Mouse (Mus musculus): ENCODE data around the gene Asah2.
"Not testable (repeated sequence)": the region's sequence is repeated elsewhere in the genome, so short reads cannot be mapped to it uniquely, and the experiment has no call there.

Asah2 gene

GRCm38 (mm10) chr19:32111866-32112790, 4.1 kb upstream of the Asah2 start:
- in situ Hi-C loops (cut with MboI; ENCODE audit: unreplicated experiment in 2 of 2), result loop anchor here in 1 of 2 experiments (5.0 to 25.0 kb wide), 2 partner anchors 140 to 575 kb away; no protein-coding TSS in a partner anchor

DNA sequence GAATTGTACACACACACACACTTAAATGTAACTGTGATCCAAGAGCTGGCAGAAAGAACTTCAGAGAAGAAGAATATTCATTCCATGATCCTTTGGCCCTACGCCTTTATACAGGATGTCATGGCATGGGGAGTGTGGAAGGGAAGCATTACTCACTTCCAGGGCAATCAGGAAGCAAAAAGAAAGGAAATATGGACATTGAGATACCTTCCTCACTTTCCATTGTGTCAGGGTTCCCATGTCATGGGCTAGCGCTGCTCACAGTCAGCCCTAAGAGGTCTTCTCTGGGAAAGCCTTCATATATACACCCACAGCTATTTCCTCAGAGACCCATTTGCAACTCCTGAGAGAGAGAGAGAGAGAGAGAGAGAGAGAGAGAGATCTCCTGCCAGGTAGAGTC, 1.3 kb downstream of the Asah2 start:
- in situ Hi-C loops (cut with MboI; ENCODE audit: unreplicated experiment in 2 of 2), result loop anchor here (10.0 to 25.0 kb wide), 2 partner anchors 132 to 581 kb away; no protein-coding TSS in a partner anchor

DNA sequence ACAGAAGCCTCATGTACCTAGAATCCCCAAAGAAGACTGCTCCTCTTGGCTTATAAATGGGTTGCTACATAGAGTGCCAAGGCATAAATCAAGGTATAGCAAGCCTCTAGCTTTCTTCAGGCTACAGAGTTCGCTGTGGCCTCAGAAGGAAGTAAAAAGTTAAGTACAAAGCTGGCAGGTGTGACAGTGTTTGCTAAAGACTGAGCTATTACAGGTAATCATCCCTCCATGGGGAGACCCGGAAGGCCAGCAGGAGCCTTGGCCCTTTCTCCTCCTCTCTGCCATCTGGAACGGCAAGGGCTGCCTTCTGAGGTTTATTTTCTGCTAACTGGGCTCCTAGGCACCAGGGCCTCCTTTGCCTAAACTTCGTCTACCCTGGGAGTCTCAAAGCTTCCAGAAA, 3.8 kb downstream of the Asah2 start:
- in situ Hi-C loops (cut with MboI; ENCODE audit: unreplicated experiment in 2 of 2), result loop anchor here (10.0 to 25.0 kb wide), 2 partner anchors 129 to 583 kb away; no protein-coding TSS in a partner anchor

GRCm38 (mm10) chr19:32102976-32103300, 5.1 kb downstream of the Asah2 start:
- in situ Hi-C loops (cut with MboI; ENCODE audit: unreplicated experiment in 2 of 2), result loop anchor here (10.0 to 25.0 kb wide), 2 partner anchors 128 to 584 kb away; no protein-coding TSS in a partner anchor

DNA sequence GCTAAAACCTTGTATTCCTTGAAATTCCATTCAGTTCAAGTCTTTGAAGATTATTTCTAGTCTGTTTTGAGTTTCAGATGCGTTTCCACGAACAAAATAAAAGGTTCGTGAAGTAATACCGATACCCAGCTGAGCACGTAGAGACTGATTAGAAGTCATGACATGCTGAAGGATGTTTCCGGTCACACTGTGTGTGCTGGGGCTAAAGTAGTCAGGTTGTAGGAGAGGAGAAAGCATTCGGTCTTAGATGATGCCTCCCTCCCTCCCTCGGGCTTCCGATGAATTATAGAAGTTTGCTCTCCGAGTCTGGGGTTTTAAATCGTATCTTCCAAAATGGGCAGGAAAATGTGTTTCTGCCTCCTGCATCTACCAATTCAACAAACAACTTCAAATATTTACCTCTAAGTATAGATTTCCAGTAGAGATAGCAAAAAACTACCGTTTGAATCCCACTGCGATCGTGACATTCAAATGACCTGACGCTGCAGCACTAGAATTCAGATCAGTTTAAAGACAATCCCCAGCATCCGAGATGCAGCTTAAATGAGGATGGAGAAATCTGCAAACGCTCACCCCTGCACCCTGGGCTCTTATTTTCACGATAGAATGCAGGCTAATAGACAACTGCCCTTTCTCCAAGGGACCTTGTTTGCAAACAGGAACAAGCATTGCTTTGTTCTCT, 5.6 kb downstream of the Asah2 start:
- in situ Hi-C loops (cut with MboI; ENCODE audit: unreplicated experiment in 2 of 2), result loop anchor here (10.0 to 25.0 kb wide), 2 partner anchors 128 to 585 kb away; no protein-coding TSS in a partner anchor

GRCm38 (mm10) chr19:32098582-32098981, 9.4 kb downstream of the Asah2 start:
- in situ Hi-C loops (cut with MboI; ENCODE audit: unreplicated experiment in 2 of 2), result loop anchor here in 1 of 2 experiments (10.0 kb wide), 1 partner anchor 54 kb away; no protein-coding TSS in a partner anchor

DNA sequence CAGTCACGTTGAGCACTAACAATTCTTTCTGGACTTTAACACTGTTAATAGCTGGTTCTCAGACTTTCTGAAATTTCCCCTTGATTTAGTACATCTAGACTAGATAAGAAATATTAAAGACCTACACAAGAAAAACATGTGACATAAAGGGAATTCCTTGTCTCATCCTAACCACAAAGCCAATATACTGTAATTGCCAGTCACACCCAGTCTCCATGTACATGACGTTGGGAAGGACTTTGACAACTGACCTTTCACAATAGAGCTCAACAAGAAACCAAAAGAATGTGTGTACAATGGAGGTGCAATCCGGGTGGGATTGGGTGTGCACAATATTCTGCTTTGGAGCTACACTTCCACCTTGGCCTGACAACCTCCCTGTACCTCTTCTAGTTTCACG, 15.7 kb downstream of the Asah2 start:
- in situ Hi-C loops (cut with MboI; ENCODE audit: unreplicated experiment in 2 of 2), result loop anchor here in 1 of 2 experiments (10.0 kb wide), 1 partner anchor 48 kb away; no protein-coding TSS in a partner anchor

- in situ Hi-C loops (cut with MboI; ENCODE audit: unreplicated experiment in 2 of 2), result loop anchor here in 1 of 2 experiments (10.0 kb wide), 1 partner anchor 46 kb away; no protein-coding TSS in a partner anchor
Observed at GRCm38 (mm10) chr19:32090804-32091203, 17.2 kb downstream of the Asah2 start.

- in situ Hi-C loops (cut with MboI; ENCODE audit: unreplicated experiment in 2 of 2), result no loop called here
Observed at GRCm38 (mm10) chr19:32088570-32088969, 19.4 kb downstream of the Asah2 start.

- in situ Hi-C loops (cut with MboI; ENCODE audit: unreplicated experiment in 2 of 2), result no loop called here
Observed at GRCm38 (mm10) chr19:32087736-32088470, 20.1 kb downstream of the Asah2 start.

GRCm38 (mm10) chr19:32084813-32085212, 23.2 kb downstream of the Asah2 start:
- in situ Hi-C loops (cut with MboI; ENCODE audit: unreplicated experiment in 2 of 2), result not testable (repeated sequence)

GRCm38 (mm10) chr19:32070340-32070739, 37.7 kb downstream of the Asah2 start:
- in situ Hi-C loops (cut with MboI; ENCODE audit: unreplicated experiment in 2 of 2), result no loop called here

DNA sequence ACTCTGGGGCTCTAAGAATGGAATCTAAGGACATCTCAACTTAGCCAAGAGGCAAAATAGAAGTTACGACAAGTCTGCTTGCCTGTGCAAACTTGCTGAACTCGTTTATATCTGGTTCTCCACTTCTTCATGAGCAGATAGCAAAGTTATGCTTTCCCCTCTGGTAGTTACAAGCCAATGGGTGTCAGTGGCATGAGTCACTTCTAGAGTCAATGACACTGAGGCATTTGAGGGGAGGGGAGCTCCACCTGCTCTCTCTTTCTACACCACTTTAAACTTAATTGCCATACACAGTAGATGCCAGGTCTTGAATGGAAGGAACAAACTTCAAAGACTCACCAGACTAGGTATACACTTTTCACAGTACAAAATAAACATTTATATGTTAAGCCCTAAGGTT, 38.4 kb downstream of the Asah2 start:
- in situ Hi-C loops (cut with MboI; ENCODE audit: unreplicated experiment in 2 of 2), result no loop called here

- in situ Hi-C loops (cut with MboI; ENCODE audit: unreplicated experiment in 2 of 2), result no loop called here
Observed at GRCm38 (mm10) chr19:32067669-32068068, 40.3 kb downstream of the Asah2 start.

DNA sequence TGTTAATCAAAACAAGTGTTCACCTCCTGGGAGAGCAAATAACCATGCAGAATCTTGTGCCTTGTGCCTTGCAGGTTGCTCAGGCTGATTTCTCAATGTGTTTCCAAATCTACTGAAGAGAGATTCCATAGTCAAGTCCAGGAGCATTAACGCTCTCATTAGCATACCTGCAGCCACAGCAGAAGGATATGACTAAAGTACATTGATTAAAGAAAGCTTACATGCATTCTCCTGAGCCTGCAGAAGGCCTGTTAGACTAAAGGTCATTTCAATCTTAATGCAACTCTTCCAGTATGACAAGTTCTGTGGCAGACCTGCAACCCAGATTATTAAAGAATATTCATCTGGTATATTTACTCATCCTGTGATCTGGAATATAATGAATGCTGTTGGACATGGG, 46.7 kb downstream of the Asah2 start:
- in situ Hi-C loops (cut with MboI; ENCODE audit: unreplicated experiment in 2 of 2), result no loop called here

DNA sequence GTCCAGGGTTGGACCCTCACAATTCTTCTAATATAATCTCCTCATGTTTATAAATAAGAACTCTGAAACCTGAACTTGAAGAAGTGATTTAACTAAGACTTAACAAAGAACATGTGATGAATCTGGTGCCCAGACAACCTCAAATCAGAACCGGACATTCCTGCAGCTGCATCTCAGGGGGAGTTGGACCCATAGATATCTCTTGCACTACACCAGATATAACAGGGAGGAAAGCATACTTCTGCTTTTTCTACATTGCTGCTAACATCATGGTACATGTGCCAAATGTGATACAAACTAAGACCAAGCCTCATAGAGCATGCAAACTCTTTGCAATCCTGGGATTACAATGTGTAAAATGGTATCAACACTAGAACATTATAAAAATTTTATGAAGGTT, 51.8 kb downstream of the Asah2 start:
- in situ Hi-C loops (cut with MboI; ENCODE audit: unreplicated experiment in 2 of 2), result no loop called here

DNA sequence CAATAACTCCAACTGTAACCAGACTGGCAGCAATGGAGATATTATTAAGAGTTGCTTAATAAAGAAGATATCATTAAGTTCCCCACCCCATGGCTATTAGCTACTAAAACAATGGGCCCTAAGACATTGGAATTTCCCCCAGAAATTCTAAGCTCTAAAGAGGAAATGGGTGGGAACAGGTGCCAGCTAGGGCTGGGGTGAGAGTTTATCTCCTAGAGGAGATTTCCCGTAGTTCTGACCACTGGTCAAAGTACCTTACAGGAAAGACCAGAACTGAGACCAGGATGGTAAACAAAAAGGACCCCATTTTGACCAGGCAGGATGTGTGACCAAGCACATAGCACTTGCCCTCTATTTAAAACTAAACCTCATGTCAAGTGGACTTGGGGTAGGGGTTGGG, 52.3 kb downstream of the Asah2 start:
- in situ Hi-C loops (cut with MboI; ENCODE audit: unreplicated experiment in 2 of 2), result no loop called here

GRCm38 (mm10) chr19:32051251-32051650, 56.8 kb downstream of the Asah2 start:
- in situ Hi-C loops (cut with MboI; ENCODE audit: unreplicated experiment in 2 of 2), result no loop called here

GRCm38 (mm10) chr19:32032881-32033280, 75.1 kb downstream of the Asah2 start:
- in situ Hi-C loops (cut with MboI; ENCODE audit: unreplicated experiment in 2 of 2), result no loop called here

DNA sequence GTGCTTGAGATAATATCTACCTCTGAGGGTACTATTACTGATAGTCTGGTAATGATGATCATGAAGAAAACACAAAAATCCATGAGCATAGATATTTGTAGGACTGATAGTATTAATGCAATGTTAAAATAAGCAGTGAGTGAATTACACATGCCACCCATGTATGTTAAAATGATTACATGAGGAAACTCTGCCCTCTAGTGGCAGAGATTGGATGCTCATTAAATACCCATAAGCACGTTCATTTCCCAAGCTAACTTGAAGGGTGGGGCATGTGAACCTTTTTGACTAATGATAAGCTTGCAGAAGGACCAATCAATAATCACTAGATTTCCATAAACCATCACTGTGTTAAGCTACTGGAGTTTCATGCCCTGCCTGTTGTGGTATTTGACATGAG, 77.6 kb downstream of the Asah2 start:
- in situ Hi-C loops (cut with MboI; ENCODE audit: unreplicated experiment in 2 of 2), result no loop called here

- in situ Hi-C loops (cut with MboI; ENCODE audit: unreplicated experiment in 2 of 2), result no loop called here
Observed at GRCm38 (mm10) chr19:32025443-32025842, 82.6 kb downstream of the Asah2 start.

All from v-Abl transformed pro-B cells (cell line).